In the genomic region with DNA sequence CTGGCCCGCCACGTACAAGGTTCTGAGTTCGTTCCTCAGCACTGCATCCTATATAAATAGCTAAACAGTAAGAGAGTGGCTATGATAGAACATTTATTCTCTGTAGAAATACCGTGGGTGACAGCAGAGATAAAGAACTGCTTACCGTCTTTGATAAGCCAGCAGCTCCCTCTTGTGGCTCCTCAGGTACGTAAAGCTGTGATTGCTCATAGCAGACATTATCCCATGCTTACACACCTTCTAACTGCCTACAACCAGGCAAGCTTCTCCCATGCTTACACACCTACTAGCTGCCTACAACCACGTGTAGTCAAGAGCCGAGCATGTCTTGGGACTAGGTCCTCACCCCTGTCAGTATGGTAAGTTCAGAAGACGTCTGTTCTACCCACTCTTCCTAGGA, we compare ENCODE assay signal across 8 mouse cellular contexts. TPM values are rescaled to one million over a fixed set of nuclear protein-coding genes. Genes with fewer than 3 reads are reported as not detected.
A peak's percentile ranks its signal among the peaks of the same experiment; 100 is the strongest.
DNase-seq lines count a peak whose midpoint lies in the region; ATAC-seq and TF ChIP-seq lines count a peak whose summit lies in the region.
"Had no signal": no experiment of that assay in that cellular context is flagged by ENCODE, and none has a peak within 500 bp of the region (broad histone marks: within the 10 kb centered on the region; RNA-seq: fewer than 3 reads in every experiment).

No protein-coding gene starts in this region.

- peak; percentile 70 for DNase-seq in ZHBTc4 (ENCODE audit: low read depth, low spot score)
- peak; percentile 83 to 86 for DNase-seq in kidney, postnatal 4 days
- DNase-seq in liver, postnatal 0 days = peak; percentile 62
- DNase-seq in right cerebral cortex, postnatal 10 days (ENCODE audit: low spot score in 2 of 2) = peak; percentile 79 to 84

- H3K27ac ChIP-seq in ES-Bruce4 (ENCODE audit: insufficient read depth, low read length) = no peak overlapping the region
- H3K27ac ChIP-seq in heart, embryonic 16.5 days (ENCODE audit: low read length) = no peak overlapping the region
- H3K27ac ChIP-seq in liver, postnatal 0 days (ENCODE audit: low read depth) = no peak overlapping the region

- no peak overlapping the region for H3K4me3 ChIP-seq in ES-Bruce4 (ENCODE audit: low read depth, low read length)
- H3K4me3 ChIP-seq in heart, embryonic 16.5 days (ENCODE audit: low read length) = no peak overlapping the region
- H3K4me3 ChIP-seq in liver, postnatal 0 days (ENCODE audit: low read depth, low read length) = no peak overlapping the region
- H3K4me3 ChIP-seq: megakaryocyte, embryonic 14.5 days had no signal

- H3K9ac ChIP-seq in ES-Bruce4 (ENCODE audit: low read depth, poor library complexity, severe bottlenecking) = no peak overlapping the region
- H3K9ac ChIP-seq in heart, embryonic 16.5 days (ENCODE audit: low read length) = no peak overlapping the region
- H3K9ac ChIP-seq in liver, postnatal 0 days (replicated peaks) = no peak overlapping the region

- TF ChIP-seq EP300 in ES-Bruce4 (IDR thresholded peaks at IDR 0.05; ENCODE audit: insufficient read depth, low read depth, low read length) = no peak
- TF ChIP-seq EP300 in liver, postnatal 0 days (IDR thresholded peaks at IDR 0.05; ENCODE audit: low read depth) = no peak

- H3K9me3 ChIP-seq in ES-Bruce4 (replicated peaks; ENCODE audit: control insufficient read depth, insufficient read depth, low read length, poor library complexity, severe bottlenecking) = no peaks in the 10 kb centered on the region
- H3K9me3 ChIP-seq in heart, embryonic 16.5 days (replicated peaks; ENCODE audit: control insufficient read depth, low read length) = no peaks in the 10 kb centered on the region
- H3K9me3 ChIP-seq in liver, postnatal 0 days (ENCODE audit: low read length) = no peaks in the 10 kb centered on the region
- H3K9me3 ChIP-seq: megakaryocyte, embryonic 14.5 days had no signal

- H3K4me2 ChIP-seq in heart, embryonic 16.5 days (ENCODE audit: low read depth, low read length) = peak overlapping the region; percentile 15; the same call in 1 of the 2 replicates
- no peak overlapping the region for H3K4me2 ChIP-seq in liver, postnatal 0 days (ENCODE audit: low read depth, low read length)

- H3K27me3 ChIP-seq in ES-Bruce4 (ENCODE audit: control insufficient read depth, insufficient read depth, low read length, poor library complexity, severe bottlenecking) = no peaks in the 10 kb centered on the region
- no peaks in the 10 kb centered on the region for H3K27me3 ChIP-seq in heart, embryonic 16.5 days (ENCODE audit: control insufficient read depth, insufficient read depth, low read length)
- no peaks in the 10 kb centered on the region for H3K27me3 ChIP-seq in liver, postnatal 0 days (ENCODE audit: insufficient read depth, low read length)

- no peaks in the 10 kb centered on the region for H3K4me1 ChIP-seq in ES-Bruce4 (ENCODE audit: control insufficient read depth, insufficient read depth, low read length)
- peaks cover 2% of the 10 kb centered on the region; the same call in 1 of the 2 replicates for H3K4me1 ChIP-seq in heart, embryonic 16.5 days (ENCODE audit: control insufficient read depth, insufficient read depth, low read length)
- no peaks in the 10 kb centered on the region for H3K4me1 ChIP-seq in liver, postnatal 0 days (ENCODE audit: insufficient read depth)

- 17% methylated on average over 9 of the region's 9 CpGs for WGBS in heart, embryonic 16.5 days
- 18% methylated on average over 9 of the region's 9 CpGs for WGBS in liver, postnatal 0 days (ENCODE audit: insufficient replicate concordance)

- TF ChIP-seq POLR2A in ES-Bruce4 (IDR thresholded peaks at IDR 0.05; ENCODE audit: insufficient read depth, low read length) = no peak

- peak; percentile 90 for ATAC-seq in common myeloid progenitor, adult 5-6 weeks (replicated peaks; ENCODE audit: low read depth, poor library complexity, severe bottlenecking)
- ATAC-seq in heart, embryonic 16.5 days (replicated peaks; ENCODE audit: extremely low read depth, insufficient read depth, low FRiP score) = no peak; the same call in 1 of the 2 replicates
- ATAC-seq in liver, postnatal 0 days = no peak

- no peaks in the 10 kb centered on the region for H3K36me3 ChIP-seq in ES-Bruce4 (ENCODE audit: control insufficient read depth, insufficient read depth, low read length, poor library complexity, severe bottlenecking)
- no peaks in the 10 kb centered on the region for H3K36me3 ChIP-seq in heart, embryonic 16.5 days (ENCODE audit: control insufficient read depth, insufficient read depth)
- no peaks in the 10 kb centered on the region for H3K36me3 ChIP-seq in liver, postnatal 0 days (replicated peaks; ENCODE audit: insufficient read depth, low read length)

- peak; percentile 40 for TF ChIP-seq CTCF in ES-Bruce4 (IDR thresholded peaks at IDR 0.05; ENCODE audit: low read depth, low read length)
- TF ChIP-seq CTCF in liver, postnatal 0 days (IDR thresholded peaks at IDR 0.05; ENCODE audit: low read depth) = peak; percentile 86

RNA-seq across cellular contexts. Expression of a gene that starts 7.5 kb away (rescaled TPM):
- not detected in 2 replicates for polyA plus RNA-seq in ES-Bruce4 (2011; ENCODE audit: insufficient read depth, insufficient read length, low read depth, missing spikeins)
- not detected in 2 replicates for total RNA-seq in common myeloid progenitor, adult 5-6 weeks (2017)
- not detected in 2 replicates for polyA plus RNA-seq in heart, embryonic 16.5 days (2015; fragmentation: Nextera tagmentation; extraction: Ambion mirVana)
- polyA plus RNA-seq in liver, postnatal 0 days (2015; fragmentation: Nextera tagmentation; extraction: Ambion mirVana) = not detected in 2 replicates

RNA-seq across cellular contexts. Expression of a gene that starts 16.4 kb away (rescaled TPM):
- not detected in 2 replicates for polyA plus RNA-seq in ES-Bruce4 (2011; ENCODE audit: insufficient read depth, insufficient read length, low read depth, missing spikeins)
- total RNA-seq in common myeloid progenitor, adult 5-6 weeks (2017) = not detected in 2 replicates
- polyA plus RNA-seq in heart, embryonic 16.5 days (2015; fragmentation: Nextera tagmentation; extraction: Ambion mirVana) = 0.05 TPM in 1 of 2 replicates, not detected in the other
- not detected in 2 replicates for polyA plus RNA-seq in liver, postnatal 0 days (2015; fragmentation: Nextera tagmentation; extraction: Ambion mirVana)

RNA-seq across cellular contexts. Expression of a gene that starts 38.2 kb away (rescaled TPM):
- 11.1 and 12.2 TPM in 2 replicates for polyA plus RNA-seq in ES-Bruce4 (2011; ENCODE audit: insufficient read depth, insufficient read length, low read depth, missing spikeins)
- total RNA-seq in common myeloid progenitor, adult 5-6 weeks (2017) = 8.1 and 14.7 TPM in 2 replicates
- 14.9 and 19.7 TPM in 2 replicates for polyA plus RNA-seq in heart, embryonic 16.5 days (2015; fragmentation: Nextera tagmentation; extraction: Ambion mirVana)
- 5.5 and 7.3 TPM in 2 replicates for polyA plus RNA-seq in liver, postnatal 0 days (2015; fragmentation: Nextera tagmentation; extraction: Ambion mirVana)

RNA-seq across cellular contexts. Expression of a gene that starts 38.4 kb away (rescaled TPM):
- 3.1 and 3.3 TPM in 2 replicates for polyA plus RNA-seq in ES-Bruce4 (2011; ENCODE audit: insufficient read depth, insufficient read length, low read depth, missing spikeins)
- 8.9 and 11.9 TPM in 2 replicates for total RNA-seq in common myeloid progenitor, adult 5-6 weeks (2017)
- polyA plus RNA-seq in heart, embryonic 16.5 days (2015; fragmentation: Nextera tagmentation; extraction: Ambion mirVana) = 19.0 and 20.1 TPM in 2 replicates
- polyA plus RNA-seq in liver, postnatal 0 days (2015; fragmentation: Nextera tagmentation; extraction: Ambion mirVana) = 10.0 and 10.2 TPM in 2 replicates
